Mouse (Mus musculus): ENCODE measurements at regions not wholly inside any gene's neighbourhood (a gene's known extent, or its start where the extent isn't known, plus 50 kb on each side); places are given as distances from the start of the nearest gene placed in this dataset.

GRCm38 (mm10) chr10:102686667-102687397 is 174.8 kb downstream of the Rassf9 start:
- TF ChIP-seq CTCF (IDR thresholded peaks at IDR 0.05; ENCODE audit: borderline replicate concordance, insufficient read depth, low read length) (no peak), POLR2A (IDR thresholded peaks at IDR 0.05; ENCODE audit: low read depth, low read length) (no peak)

All from embryonic fibroblast, embryonic 13.5 days (primary cell).